Mouse (Mus musculus): Measurements from ENCODE around the gene Uqcc2. TPM values are rescaled to one million over a fixed set of nuclear protein-coding genes. Genes with fewer than 3 reads are reported as not detected.

Gene Uqcc2
- polyA plus RNA-seq, 1 experiment, result 105 TPM

GRCm38 (mm10) chr17:27126974-27127373 is 6.7 kb downstream of the Uqcc2 start:
- TF ChIP-seq POLR2A (IDR thresholded peaks at IDR 0.05; ENCODE audit: borderline replicate concordance, control insufficient read depth, low read depth, low read length) (no peak), CTCF (IDR thresholded peaks at IDR 0.05; ENCODE audit: control insufficient read depth, insufficient read depth, low read length) (no peak)
- H3K27ac ChIP-seq (ENCODE audit: control insufficient read depth, insufficient read depth, low read depth, low read length, poor library complexity), result no peak overlapping the region
- H3K4me1 ChIP-seq (ENCODE audit: control insufficient read depth, insufficient read depth, low read length), result no peaks in the 10 kb centered on the region; the same call in 1 of the 2 replicates
- 87% methylated on average over 10 of the region's 10 CpGs for WGBS
- H3K4me3 ChIP-seq (replicated peaks; ENCODE audit: control insufficient read depth, low read depth, low read length), result no peak overlapping the region

GRCm38 (mm10) chr17:27125669-27126202 is 8.0 kb downstream of the Uqcc2 start:
- Histone ChIP-seq H3K27ac (ENCODE audit: control insufficient read depth, insufficient read depth, low read depth, low read length, poor library complexity) (no peak overlapping the region), H3K4me3 (replicated peaks; ENCODE audit: control insufficient read depth, low read depth, low read length) (no peak overlapping the region), H3K4me1 (ENCODE audit: control insufficient read depth, insufficient read depth, low read length) (no peaks in the 10 kb centered on the region; the same call in 1 of the 2 replicates)
- 82% methylated on average over 11 of the region's 11 CpGs for WGBS
- no peak for TF ChIP-seq POLR2A (IDR thresholded peaks at IDR 0.05; ENCODE audit: borderline replicate concordance, control insufficient read depth, low read depth, low read length)
- TF ChIP-seq CTCF (IDR thresholded peaks at IDR 0.05; ENCODE audit: control insufficient read depth, insufficient read depth, low read length), result no peak

- WGBS, result 39% methylated on average over 12 of the region's 12 CpGs
- H3K4me1 ChIP-seq (ENCODE audit: control insufficient read depth, insufficient read depth, low read length), result no peaks in the 10 kb centered on the region; the same call in 1 of the 2 replicates
These were observed 8.5 kb downstream of the Uqcc2 start for GRCm38 (mm10) chr17:27125185-27125584.

GRCm38 (mm10) chr17:27123813-27124375 is 9.8 kb downstream of the Uqcc2 start:
- 77% methylated on average over 7 of the region's 7 CpGs for WGBS
- no peak overlapping the region for H3K4me3 ChIP-seq (replicated peaks; ENCODE audit: control insufficient read depth, low read depth, low read length)
- TF ChIP-seq CTCF (IDR thresholded peaks at IDR 0.05; ENCODE audit: control insufficient read depth, insufficient read depth, low read length), result no peak
- TF ChIP-seq POLR2A (IDR thresholded peaks at IDR 0.05; ENCODE audit: borderline replicate concordance, control insufficient read depth, low read depth, low read length), result no peak
- no peak overlapping the region for H3K27ac ChIP-seq (ENCODE audit: control insufficient read depth, insufficient read depth, low read depth, low read length, poor library complexity)
- peaks cover 4% of the 10 kb centered on the region; the same call in 1 of the 2 replicates for H3K4me1 ChIP-seq (ENCODE audit: control insufficient read depth, insufficient read depth, low read length)

More at GRCm38 (mm10) chr17:27125185-27125584, 8.5 kb downstream of the Uqcc2 start:
- Histone ChIP-seq H3K27ac (ENCODE audit: control insufficient read depth, insufficient read depth, low read depth, low read length, poor library complexity) (no peak overlapping the region), H3K4me3 (replicated peaks; ENCODE audit: control insufficient read depth, low read depth, low read length) (no peak overlapping the region)
- TF ChIP-seq POLR2A (IDR thresholded peaks at IDR 0.05; ENCODE audit: borderline replicate concordance, control insufficient read depth, low read depth, low read length) (no peak), CTCF (IDR thresholded peaks at IDR 0.05; ENCODE audit: control insufficient read depth, insufficient read depth, low read length) (peak; percentile 89)

GRCm38 (mm10) chr17:27123103-27123502 is 10.6 kb downstream of the Uqcc2 start:
- WGBS, result 81% methylated on average over 2 of the region's 2 CpGs
- Histone ChIP-seq H3K4me3 (replicated peaks; ENCODE audit: control insufficient read depth, low read depth, low read length) (no peak overlapping the region), H3K27ac (ENCODE audit: control insufficient read depth, insufficient read depth, low read depth, low read length, poor library complexity) (no peak overlapping the region), H3K4me1 (ENCODE audit: control insufficient read depth, insufficient read depth, low read length) (peaks cover 4% of the 10 kb centered on the region; the same call in 1 of the 2 replicates)
- TF ChIP-seq POLR2A (IDR thresholded peaks at IDR 0.05; ENCODE audit: borderline replicate concordance, control insufficient read depth, low read depth, low read length), result no peak
- TF ChIP-seq CTCF (IDR thresholded peaks at IDR 0.05; ENCODE audit: control insufficient read depth, insufficient read depth, low read length), result no peak

- Histone ChIP-seq H3K4me1 (ENCODE audit: control insufficient read depth, insufficient read depth, low read length) (peaks cover 4% of the 10 kb centered on the region; the same call in 1 of the 2 replicates), H3K4me3 (replicated peaks; ENCODE audit: control insufficient read depth, low read depth, low read length) (no peak overlapping the region), H3K27ac (ENCODE audit: control insufficient read depth, insufficient read depth, low read depth, low read length, poor library complexity) (no peak overlapping the region)
- WGBS, result 83% methylated on average over 11 of the region's 11 CpGs
- TF ChIP-seq CTCF (IDR thresholded peaks at IDR 0.05; ENCODE audit: control insufficient read depth, insufficient read depth, low read length) (no peak), POLR2A (IDR thresholded peaks at IDR 0.05; ENCODE audit: borderline replicate concordance, control insufficient read depth, low read depth, low read length) (no peak)
These were observed 11.0 kb downstream of the Uqcc2 start for GRCm38 (mm10) chr17:27122701-27123100.

- Histone ChIP-seq H3K4me3 (replicated peaks; ENCODE audit: control insufficient read depth, low read depth, low read length) (no peak overlapping the region), H3K27ac (ENCODE audit: control insufficient read depth, insufficient read depth, low read depth, low read length, poor library complexity) (no peak overlapping the region), H3K4me1 (ENCODE audit: control insufficient read depth, insufficient read depth, low read length) (peaks cover 4% of the 10 kb centered on the region; the same call in 1 of the 2 replicates)
- no peak for TF ChIP-seq POLR2A (IDR thresholded peaks at IDR 0.05; ENCODE audit: borderline replicate concordance, control insufficient read depth, low read depth, low read length)
- no peak for TF ChIP-seq CTCF (IDR thresholded peaks at IDR 0.05; ENCODE audit: control insufficient read depth, insufficient read depth, low read length)
- 86% methylated on average over 7 of the region's 7 CpGs for WGBS
These were observed 11.9 kb downstream of the Uqcc2 start for GRCm38 (mm10) chr17:27121781-27122180.

- Histone ChIP-seq H3K4me3 (replicated peaks; ENCODE audit: control insufficient read depth, low read depth, low read length) (no peak overlapping the region), H3K4me1 (ENCODE audit: control insufficient read depth, insufficient read depth, low read length) (peaks cover 4% of the 10 kb centered on the region; the same call in 1 of the 2 replicates), H3K27ac (ENCODE audit: control insufficient read depth, insufficient read depth, low read depth, low read length, poor library complexity) (no peak overlapping the region)
- TF ChIP-seq CTCF (IDR thresholded peaks at IDR 0.05; ENCODE audit: control insufficient read depth, insufficient read depth, low read length) (no peak), POLR2A (IDR thresholded peaks at IDR 0.05; ENCODE audit: borderline replicate concordance, control insufficient read depth, low read depth, low read length) (no peak)
- WGBS, result 84% methylated on average over 14 of the region's 14 CpGs
These were observed 12.4 kb downstream of the Uqcc2 start for GRCm38 (mm10) chr17:27121266-27121665.

All from bone marrow, adult 2 months (tissue).